Mouse (Mus musculus): ENCODE data around the gene Chadl.

Gene Chadl

GRCm38 (mm10) chr15:81700161-81700560 is 3.1 kb upstream of the Chadl start:
- peak; percentile 17 for DNase-seq

- DNase-seq: no peak
Observed at GRCm38 (mm10) chr15:81698532-81698931, 1.4 kb upstream of the Chadl start.

- DNase-seq: peak; percentile 45
Observed at GRCm38 (mm10) chr15:81697847-81698246, 760 bp upstream of the Chadl start.

GRCm38 (mm10) chr15:81694891-81695290 is 2.2 kb downstream of the Chadl start:
- DNase-seq: no peak

GRCm38 (mm10) chr15:81693967-81694881 is 2.9 kb downstream of the Chadl start:
- DNase-seq: peak; percentile 88

GRCm38 (mm10) chr15:81693366-81693966 is 3.6 kb downstream of the Chadl start:
- DNase-seq: no peak

- DNase-seq: no peak
Observed at GRCm38 (mm10) chr15:81680301-81680805, 16.7 kb downstream of the Chadl start.

GRCm38 (mm10) chr15:81676637-81677036 is 20.4 kb downstream of the Chadl start:
- no peak for DNase-seq

GRCm38 (mm10) chr15:81670231-81670640 is 26.9 kb downstream of the Chadl start:
- peak; percentile 50 for DNase-seq

- no peak for DNase-seq
Observed at GRCm38 (mm10) chr15:81666957-81667356, 30.1 kb downstream of the Chadl start.

GRCm38 (mm10) chr15:81663697-81664561 is 33.2 kb downstream of the Chadl start, which contains the start of gene L3mbtl2:
TSS of gene L3mbtl2 (plus strand) at chr15:81663889.
- peak; percentile 90 for DNase-seq

- no peak for DNase-seq
Observed at GRCm38 (mm10) chr15:81663281-81663680, 33.8 kb downstream of the Chadl start.

GRCm38 (mm10) chr15:81661701-81662100 is 35.4 kb downstream of the Chadl start:
- DNase-seq: no peak

- DNase-seq: no peak
Observed at GRCm38 (mm10) chr15:81650636-81651035, 46.5 kb downstream of the Chadl start.

- DNase-seq: no peak
Observed at GRCm38 (mm10) chr15:81649516-81650455, 47.3 kb downstream of the Chadl start.

Measured in kidney, adult 18-20 months (tissue).